Mouse (Mus musculus): ENCODE measurements around the gene Mapkapk2. TPM values are rescaled to one million over a fixed set of nuclear protein-coding genes. Genes with fewer than 3 reads are reported as not detected.

The Mapkapk2 gene
- polyA plus RNA-seq, 1 experiment = 35.8 TPM

DNA sequence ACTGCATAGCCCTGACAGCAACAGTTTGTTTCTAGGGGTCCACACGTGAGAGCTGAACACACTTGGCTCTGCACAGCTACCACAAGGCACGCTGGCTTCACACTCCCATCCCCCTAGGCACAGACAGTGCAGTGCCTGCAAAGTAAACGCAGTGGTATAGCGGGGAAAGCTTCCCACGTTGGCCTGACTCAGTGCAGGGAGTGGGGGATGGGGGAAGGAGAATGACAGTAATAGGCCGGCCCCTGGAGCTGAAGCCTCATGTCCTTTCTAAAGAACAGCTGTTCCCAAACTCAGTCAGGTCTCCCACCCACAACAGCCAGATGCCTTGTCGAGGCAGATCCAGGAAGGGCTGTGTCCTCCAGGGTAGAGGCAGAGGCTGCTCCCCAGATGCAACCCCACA lies 46.6 kb downstream of the Mapkapk2 start:
- TF ChIP-seq POLR2A (IDR thresholded peaks at IDR 0.05; ENCODE audit: borderline replicate concordance, insufficient read depth, low read length) (no peak), CTCF (IDR thresholded peaks at IDR 0.05; ENCODE audit: borderline replicate concordance, insufficient read depth, low read depth, low read length) (no peak)
- Histone ChIP-seq H3K4me3 (replicated peaks; ENCODE audit: insufficient read depth, low read depth, low read length) (no peak overlapping the region), H3K27me3 (ENCODE audit: control insufficient read depth, insufficient read depth, low read length) (no peaks in the 10 kb centered on the region), H3K4me1 (ENCODE audit: control insufficient read depth, insufficient read depth, low read length) (no peaks in the 10 kb centered on the region), H3K27ac (ENCODE audit: insufficient read depth, low read length) (no peak overlapping the region)
- 65% methylated on average over 7 of the region's 7 CpGs for WGBS
- DNase-seq = no peak

DNA sequence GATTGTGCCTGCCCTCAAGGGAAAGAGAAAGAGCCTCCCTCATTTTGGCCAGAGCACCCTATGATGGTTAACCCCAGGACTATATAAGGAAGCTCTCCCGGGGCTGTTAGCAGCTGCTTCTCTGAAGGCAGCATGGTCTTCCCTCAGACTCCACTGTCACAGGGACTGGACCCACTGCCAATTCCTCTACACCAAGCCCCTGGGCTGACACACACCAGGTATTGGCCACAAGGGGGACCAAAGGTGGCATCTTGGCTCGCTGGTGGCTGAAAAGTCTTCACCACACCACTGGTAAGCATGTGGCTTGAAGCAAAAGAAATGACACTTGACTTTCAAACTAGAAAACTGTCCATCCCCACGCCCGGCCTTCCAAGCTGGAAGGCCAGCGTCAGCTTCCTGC lies 47.0 kb downstream of the Mapkapk2 start:
- TF ChIP-seq POLR2A (IDR thresholded peaks at IDR 0.05; ENCODE audit: borderline replicate concordance, insufficient read depth, low read length) = no peak
- no peak for TF ChIP-seq CTCF (IDR thresholded peaks at IDR 0.05; ENCODE audit: borderline replicate concordance, insufficient read depth, low read depth, low read length)
- Histone ChIP-seq H3K4me1 (ENCODE audit: control insufficient read depth, insufficient read depth, low read length) (no peaks in the 10 kb centered on the region), H3K27ac (ENCODE audit: insufficient read depth, low read length) (no peak overlapping the region), H3K27me3 (ENCODE audit: control insufficient read depth, insufficient read depth, low read length) (no peaks in the 10 kb centered on the region), H3K4me3 (replicated peaks; ENCODE audit: insufficient read depth, low read depth, low read length) (no peak overlapping the region)
- 87% methylated on average over 5 of the region's 5 CpGs for WGBS
- no peak for DNase-seq

DNA sequence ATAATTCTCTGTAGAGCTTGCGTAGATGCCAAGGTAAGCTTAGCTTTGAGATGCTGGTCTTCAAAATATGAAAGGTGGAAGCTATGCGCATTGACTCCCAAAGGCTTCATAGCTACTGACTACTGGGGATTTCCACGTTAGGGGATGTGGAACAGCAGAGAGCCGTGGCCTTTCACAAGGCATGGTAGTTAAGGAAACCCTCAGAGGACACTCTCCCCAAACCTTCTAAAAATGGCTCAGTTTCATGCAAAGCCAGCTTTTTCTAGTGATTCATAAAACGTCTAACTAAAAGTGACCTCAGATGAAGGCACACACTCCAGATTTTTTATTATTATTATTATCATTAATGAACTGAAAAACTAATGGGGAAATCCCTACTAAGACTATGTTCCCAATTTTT lies 47.6 kb downstream of the Mapkapk2 start:
- no peaks in the 10 kb centered on the region for H3K4me1 ChIP-seq (ENCODE audit: control insufficient read depth, insufficient read depth, low read length)
- TF ChIP-seq CTCF (IDR thresholded peaks at IDR 0.05; ENCODE audit: borderline replicate concordance, insufficient read depth, low read depth, low read length) = no peak
- TF ChIP-seq POLR2A (IDR thresholded peaks at IDR 0.05; ENCODE audit: borderline replicate concordance, insufficient read depth, low read length) = no peak
- H3K4me3 ChIP-seq (replicated peaks; ENCODE audit: insufficient read depth, low read depth, low read length) = no peak overlapping the region
- H3K27ac ChIP-seq (ENCODE audit: insufficient read depth, low read length) = no peak overlapping the region
- no peaks in the 10 kb centered on the region for H3K27me3 ChIP-seq (ENCODE audit: control insufficient read depth, insufficient read depth, low read length)
- WGBS = 95% methylated on average over 5 of the region's 5 CpGs
- DNase-seq = no peak

DNA sequence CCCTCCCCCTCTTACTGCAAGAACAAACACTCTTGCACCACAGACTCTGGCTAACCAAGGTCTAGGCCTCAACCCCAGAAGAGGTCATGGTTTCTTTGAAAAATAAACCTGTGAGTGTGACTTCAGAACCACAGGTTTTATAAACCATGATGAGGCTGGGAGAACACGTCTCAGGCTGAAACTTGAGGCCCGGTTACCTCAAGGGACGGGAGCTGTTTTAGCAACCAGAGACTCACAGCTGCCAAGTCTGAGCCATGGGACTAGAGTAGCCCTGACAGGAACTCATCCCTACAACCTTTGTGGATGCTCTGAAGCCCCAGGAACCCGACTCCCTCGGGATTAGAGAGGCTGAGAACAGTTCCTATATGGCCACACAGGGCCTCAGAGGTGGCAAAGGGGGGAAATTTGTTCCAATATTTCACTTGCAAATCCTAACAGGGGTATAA lies 48.2 kb downstream of the Mapkapk2 start:
- TF ChIP-seq POLR2A (IDR thresholded peaks at IDR 0.05; ENCODE audit: borderline replicate concordance, insufficient read depth, low read length) (no peak), CTCF (IDR thresholded peaks at IDR 0.05; ENCODE audit: borderline replicate concordance, insufficient read depth, low read depth, low read length) (no peak)
- DNase-seq = no peak
- no peak overlapping the region for H3K4me3 ChIP-seq (replicated peaks; ENCODE audit: insufficient read depth, low read depth, low read length)
- 87% methylated on average over 5 of the region's 5 CpGs for WGBS
- H3K4me1 ChIP-seq (ENCODE audit: control insufficient read depth, insufficient read depth, low read length) = no peaks in the 10 kb centered on the region
- H3K27ac ChIP-seq (ENCODE audit: insufficient read depth, low read length) = no peak overlapping the region
- no peaks in the 10 kb centered on the region for H3K27me3 ChIP-seq (ENCODE audit: control insufficient read depth, insufficient read depth, low read length)

DNA sequence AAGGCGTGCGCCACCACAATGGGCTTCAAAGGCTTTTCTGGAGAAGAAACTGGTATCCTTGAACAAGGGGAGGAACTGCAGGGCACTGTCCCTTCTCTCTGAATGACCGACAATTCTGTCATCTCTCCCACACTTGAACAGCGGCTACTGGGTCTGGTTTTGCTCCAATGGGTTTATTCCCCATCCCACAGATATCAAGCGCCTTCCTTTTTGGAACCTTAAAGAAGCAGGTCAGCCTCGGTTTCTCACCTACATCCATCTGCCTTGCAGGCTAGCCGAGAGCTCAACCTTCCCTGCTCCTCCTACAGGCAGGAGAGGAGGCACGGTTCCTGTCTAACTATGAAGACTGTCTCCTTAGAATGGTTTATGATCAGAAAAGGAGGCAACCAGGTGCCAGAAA lies 48.7 kb downstream of the Mapkapk2 start:
- Histone ChIP-seq H3K4me1 (ENCODE audit: control insufficient read depth, insufficient read depth, low read length) (no peaks in the 10 kb centered on the region), H3K4me3 (replicated peaks; ENCODE audit: insufficient read depth, low read depth, low read length) (no peak overlapping the region), H3K27me3 (ENCODE audit: control insufficient read depth, insufficient read depth, low read length) (no peaks in the 10 kb centered on the region), H3K27ac (ENCODE audit: insufficient read depth, low read length) (no peak overlapping the region)
- TF ChIP-seq CTCF (IDR thresholded peaks at IDR 0.05; ENCODE audit: borderline replicate concordance, insufficient read depth, low read depth, low read length) (no peak), POLR2A (IDR thresholded peaks at IDR 0.05; ENCODE audit: borderline replicate concordance, insufficient read depth, low read length) (no peak)
- no peak for DNase-seq
- WGBS = 92% methylated on average over 8 of the region's 8 CpGs

DNA sequence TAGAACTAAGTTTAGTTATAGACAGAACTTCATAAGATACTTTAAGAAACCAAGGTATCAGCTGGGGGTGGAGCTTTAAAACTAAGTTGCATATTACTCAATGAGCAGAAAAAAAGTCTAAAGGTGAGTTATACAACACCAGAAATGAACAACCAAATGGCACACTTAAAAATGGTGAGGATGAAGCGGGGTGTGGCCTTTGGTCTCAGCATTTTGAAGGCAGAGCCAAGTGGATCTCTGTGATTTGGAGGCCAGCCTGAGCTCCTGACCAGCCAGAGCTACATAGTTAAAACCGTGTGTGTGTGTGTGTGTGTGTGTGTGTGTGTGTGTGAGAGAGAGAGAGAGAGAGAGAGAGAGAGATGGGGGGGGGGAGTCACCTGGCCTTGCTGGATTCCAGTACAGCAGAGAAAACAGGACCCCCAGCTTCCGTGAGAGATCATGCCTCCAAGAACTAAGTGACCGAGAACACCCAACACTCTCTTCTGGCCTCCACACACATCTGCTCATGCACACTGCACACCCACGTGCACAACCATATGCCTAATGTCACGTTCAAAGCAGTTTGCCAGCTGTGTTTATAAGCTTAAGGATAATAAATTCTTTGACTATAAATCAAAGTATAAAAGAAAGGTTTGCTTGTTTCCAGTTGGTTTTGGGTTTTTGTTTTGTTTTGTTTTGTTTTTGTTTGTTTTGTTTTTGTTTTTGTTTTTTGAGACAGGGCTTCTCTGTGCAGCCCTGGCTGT lies 49.3 kb downstream of the Mapkapk2 start:
- Histone ChIP-seq H3K27me3 (ENCODE audit: control insufficient read depth, insufficient read depth, low read length) (no peaks in the 10 kb centered on the region), H3K4me1 (ENCODE audit: control insufficient read depth, insufficient read depth, low read length) (no peaks in the 10 kb centered on the region), H3K27ac (ENCODE audit: insufficient read depth, low read length) (no peak overlapping the region), H3K4me3 (replicated peaks; ENCODE audit: insufficient read depth, low read depth, low read length) (no peak overlapping the region)
- no peak for DNase-seq
- TF ChIP-seq POLR2A (IDR thresholded peaks at IDR 0.05; ENCODE audit: borderline replicate concordance, insufficient read depth, low read length) (no peak), CTCF (IDR thresholded peaks at IDR 0.05; ENCODE audit: borderline replicate concordance, insufficient read depth, low read depth, low read length) (no peak)
- 74% methylated on average over 6 of the region's 6 CpGs for WGBS

DNA sequence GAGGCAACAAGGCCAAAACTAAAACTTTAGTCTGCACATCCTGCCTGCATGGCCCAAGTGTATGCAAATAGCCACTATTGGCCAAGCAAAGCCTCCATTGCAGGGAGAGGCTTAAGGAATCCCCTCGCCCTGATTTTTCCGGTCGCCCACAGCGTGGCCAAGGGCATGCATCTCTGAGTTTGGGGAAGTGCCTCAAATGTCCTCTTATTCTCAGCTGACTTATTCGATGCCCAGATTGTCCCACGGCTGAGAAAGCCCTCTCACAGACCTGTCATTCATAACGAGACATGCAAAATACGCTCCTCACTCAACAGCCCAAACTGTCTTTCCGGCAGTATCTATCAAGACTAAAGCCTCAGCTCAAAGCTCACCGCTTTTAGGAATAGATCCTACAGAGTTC lies 51.0 kb downstream of the Mapkapk2 start:
- Histone ChIP-seq H3K4me3 (replicated peaks; ENCODE audit: insufficient read depth, low read depth, low read length) (no peak overlapping the region), H3K4me1 (ENCODE audit: control insufficient read depth, insufficient read depth, low read length) (no peaks in the 10 kb centered on the region), H3K27me3 (ENCODE audit: control insufficient read depth, insufficient read depth, low read length) (no peaks in the 10 kb centered on the region), H3K27ac (ENCODE audit: insufficient read depth, low read length) (no peak overlapping the region)
- WGBS = 84% methylated on average over 10 of the region's 10 CpGs
- no peak for DNase-seq
- TF ChIP-seq CTCF (IDR thresholded peaks at IDR 0.05; ENCODE audit: borderline replicate concordance, insufficient read depth, low read depth, low read length) = no peak

DNA sequence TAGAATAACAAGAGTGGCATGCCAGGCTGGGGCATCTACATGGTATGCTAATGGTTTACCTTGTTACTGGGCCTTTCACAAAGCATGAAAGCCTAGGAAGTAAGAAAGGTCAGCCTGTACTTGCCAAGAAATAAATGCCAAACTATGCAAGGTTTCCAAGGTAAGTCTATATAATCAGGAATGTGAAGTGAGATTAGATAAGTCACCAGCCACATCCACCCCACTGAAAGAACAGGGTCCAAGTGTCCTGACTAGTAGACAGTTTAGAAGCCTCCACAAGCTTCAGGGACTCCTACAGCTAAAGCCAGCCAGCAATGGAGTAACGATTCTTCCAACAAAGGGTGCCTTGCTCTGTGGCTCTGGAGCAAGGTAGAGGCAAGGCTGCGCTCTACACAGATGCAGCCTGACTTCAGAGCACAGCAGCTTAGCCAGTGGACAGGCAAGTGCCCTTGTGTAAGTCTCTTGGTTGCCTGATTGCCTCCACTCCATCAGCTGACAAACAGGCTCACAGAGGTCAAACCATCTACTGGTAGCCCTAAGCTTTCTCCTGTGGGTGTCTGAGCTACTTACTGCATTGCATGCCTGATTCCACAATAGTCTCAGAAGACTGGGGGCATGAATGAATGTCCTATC lies 51.8 kb downstream of the Mapkapk2 start:
- H3K27me3 ChIP-seq (ENCODE audit: control insufficient read depth, insufficient read depth, low read length) = no peaks in the 10 kb centered on the region
- H3K4me3 ChIP-seq (replicated peaks; ENCODE audit: insufficient read depth, low read depth, low read length) = no peak overlapping the region
- H3K4me1 ChIP-seq (ENCODE audit: control insufficient read depth, insufficient read depth, low read length) = no peaks in the 10 kb centered on the region
- no peak for TF ChIP-seq POLR2A (IDR thresholded peaks at IDR 0.05; ENCODE audit: borderline replicate concordance, insufficient read depth, low read length)
- TF ChIP-seq CTCF (IDR thresholded peaks at IDR 0.05; ENCODE audit: borderline replicate concordance, insufficient read depth, low read depth, low read length) = no peak
- H3K27ac ChIP-seq (ENCODE audit: insufficient read depth, low read length) = no peak overlapping the region
- 93% methylated on average over 2 of the region's 2 CpGs for WGBS
- DNase-seq = no peak
